Mouse (Mus musculus): ENCODE data around the gene Tnrc6c. TPM values are rescaled to one million over a fixed set of nuclear protein-coding genes. Genes with fewer than 3 reads are reported as not detected.

The Tnrc6c gene
- polyA plus RNA-seq, 1 experiment, result 19.5 TPM

- Histone ChIP-seq H3K4me1 (ENCODE audit: control insufficient read depth, insufficient read depth, low read length) (no peaks in the 10 kb centered on the region), H3K4me3 (replicated peaks; ENCODE audit: control insufficient read depth, low read depth, low read length) (no peak overlapping the region), H3K27ac (ENCODE audit: control insufficient read depth, insufficient read depth, low read depth, low read length, poor library complexity) (no peak overlapping the region; the same call in 1 of the 2 replicates)
- no peak for TF ChIP-seq POLR2A (IDR thresholded peaks at IDR 0.05; ENCODE audit: borderline replicate concordance, control insufficient read depth, low read depth, low read length)
- TF ChIP-seq CTCF (IDR thresholded peaks at IDR 0.05; ENCODE audit: control insufficient read depth, insufficient read depth, low read length), result no peak
- 69% methylated on average over 9 of the region's 9 CpGs for WGBS
These were observed 26.3 kb upstream of the Tnrc6c start for GRCm38 (mm10) chr11:117627746-117628311.

GRCm38 (mm10) chr11:117628312-117628779, 25.7 kb upstream of the Tnrc6c start:
- H3K27ac ChIP-seq (ENCODE audit: control insufficient read depth, insufficient read depth, low read depth, low read length, poor library complexity), result no peak overlapping the region
- TF ChIP-seq POLR2A (IDR thresholded peaks at IDR 0.05; ENCODE audit: borderline replicate concordance, control insufficient read depth, low read depth, low read length) (no peak), CTCF (IDR thresholded peaks at IDR 0.05; ENCODE audit: control insufficient read depth, insufficient read depth, low read length) (no peak)
- H3K4me3 ChIP-seq (replicated peaks; ENCODE audit: control insufficient read depth, low read depth, low read length), result no peak overlapping the region
- H3K4me1 ChIP-seq (ENCODE audit: control insufficient read depth, insufficient read depth, low read length), result no peaks in the 10 kb centered on the region
- WGBS, result 66% methylated on average over 9 of the region's 9 CpGs

GRCm38 (mm10) chr11:117629865-117630264, 24.2 kb upstream of the Tnrc6c start:
- WGBS, result 89% methylated on average over 2 of the region's 2 CpGs
- no peak overlapping the region for H3K4me3 ChIP-seq (replicated peaks; ENCODE audit: control insufficient read depth, low read depth, low read length)
- H3K4me1 ChIP-seq (ENCODE audit: control insufficient read depth, insufficient read depth, low read length), result no peaks in the 10 kb centered on the region
- H3K27ac ChIP-seq (ENCODE audit: control insufficient read depth, insufficient read depth, low read depth, low read length, poor library complexity), result no peak overlapping the region
- no peak for TF ChIP-seq POLR2A (IDR thresholded peaks at IDR 0.05; ENCODE audit: borderline replicate concordance, control insufficient read depth, low read depth, low read length)
- no peak for TF ChIP-seq CTCF (IDR thresholded peaks at IDR 0.05; ENCODE audit: control insufficient read depth, insufficient read depth, low read length)

- H3K27ac ChIP-seq (ENCODE audit: control insufficient read depth, insufficient read depth, low read depth, low read length, poor library complexity), result no peak overlapping the region
- 81% methylated on average over 10 of the region's 11 CpGs for WGBS
- TF ChIP-seq POLR2A (IDR thresholded peaks at IDR 0.05; ENCODE audit: borderline replicate concordance, control insufficient read depth, low read depth, low read length), result no peak
- no peak for TF ChIP-seq CTCF (IDR thresholded peaks at IDR 0.05; ENCODE audit: control insufficient read depth, insufficient read depth, low read length)
- H3K4me1 ChIP-seq (ENCODE audit: control insufficient read depth, insufficient read depth, low read length), result no peaks in the 10 kb centered on the region
- H3K4me3 ChIP-seq (replicated peaks; ENCODE audit: control insufficient read depth, low read depth, low read length), result no peak overlapping the region
These were observed 23.1 kb upstream of the Tnrc6c start for GRCm38 (mm10) chr11:117630868-117631565.

- no peak for TF ChIP-seq CTCF (IDR thresholded peaks at IDR 0.05; ENCODE audit: control insufficient read depth, insufficient read depth, low read length)
- TF ChIP-seq POLR2A (IDR thresholded peaks at IDR 0.05; ENCODE audit: borderline replicate concordance, control insufficient read depth, low read depth, low read length), result no peak
- WGBS, result 65% methylated on average over 3 of the region's 3 CpGs
- H3K4me1 ChIP-seq (ENCODE audit: control insufficient read depth, insufficient read depth, low read length), result no peaks in the 10 kb centered on the region
- H3K27ac ChIP-seq (ENCODE audit: control insufficient read depth, insufficient read depth, low read depth, low read length, poor library complexity), result no peak overlapping the region
- H3K4me3 ChIP-seq (replicated peaks; ENCODE audit: control insufficient read depth, low read depth, low read length), result no peak overlapping the region
These were observed 20.8 kb upstream of the Tnrc6c start for GRCm38 (mm10) chr11:117633310-117633709.

- no peak overlapping the region for H3K4me3 ChIP-seq (replicated peaks; ENCODE audit: control insufficient read depth, low read depth, low read length)
- H3K4me1 ChIP-seq (ENCODE audit: control insufficient read depth, insufficient read depth, low read length), result no peaks in the 10 kb centered on the region; the same call in 1 of the 2 replicates
- WGBS, result 81% methylated on average over 7 of the region's 7 CpGs
- TF ChIP-seq POLR2A (IDR thresholded peaks at IDR 0.05; ENCODE audit: borderline replicate concordance, control insufficient read depth, low read depth, low read length) (no peak), CTCF (IDR thresholded peaks at IDR 0.05; ENCODE audit: control insufficient read depth, insufficient read depth, low read length) (no peak)
- H3K27ac ChIP-seq (ENCODE audit: control insufficient read depth, insufficient read depth, low read depth, low read length, poor library complexity), result no peak overlapping the region
These were observed 15.7 kb upstream of the Tnrc6c start for GRCm38 (mm10) chr11:117638386-117638785.

GRCm38 (mm10) chr11:117638809-117639208, 15.3 kb upstream of the Tnrc6c start:
- no peak overlapping the region for H3K27ac ChIP-seq (ENCODE audit: control insufficient read depth, insufficient read depth, low read depth, low read length, poor library complexity)
- TF ChIP-seq POLR2A (IDR thresholded peaks at IDR 0.05; ENCODE audit: borderline replicate concordance, control insufficient read depth, low read depth, low read length), result no peak
- TF ChIP-seq CTCF (IDR thresholded peaks at IDR 0.05; ENCODE audit: control insufficient read depth, insufficient read depth, low read length), result no peak
- no peaks in the 10 kb centered on the region; the same call in 1 of the 2 replicates for H3K4me1 ChIP-seq (ENCODE audit: control insufficient read depth, insufficient read depth, low read length)
- 62% methylated on average over 11 of the region's 11 CpGs for WGBS
- H3K4me3 ChIP-seq (replicated peaks; ENCODE audit: control insufficient read depth, low read depth, low read length), result no peak overlapping the region

- WGBS, result 22% methylated on average over 7 of the region's 7 CpGs
- no peaks in the 10 kb centered on the region; the same call in 1 of the 2 replicates for H3K4me1 ChIP-seq (ENCODE audit: control insufficient read depth, insufficient read depth, low read length)
- TF ChIP-seq CTCF (IDR thresholded peaks at IDR 0.05; ENCODE audit: control insufficient read depth, insufficient read depth, low read length) (no peak), POLR2A (IDR thresholded peaks at IDR 0.05; ENCODE audit: borderline replicate concordance, control insufficient read depth, low read depth, low read length) (no peak)
These were observed 14.6 kb upstream of the Tnrc6c start for GRCm38 (mm10) chr11:117639331-117639970.

More at GRCm38 (mm10) chr11:117639331-117639970, 14.6 kb upstream of the Tnrc6c start:
- Histone ChIP-seq H3K27ac (ENCODE audit: control insufficient read depth, insufficient read depth, low read depth, low read length, poor library complexity) (no peak overlapping the region), H3K4me3 (replicated peaks; ENCODE audit: control insufficient read depth, low read depth, low read length) (no peak overlapping the region)
